Mouse (Mus musculus): Measurements from ENCODE around the gene Arhgap30. TPM values are rescaled to one million over a fixed set of nuclear protein-coding genes. Genes with fewer than 3 reads are reported as not detected.

Arhgap30 gene
- polyA plus RNA-seq, 1 experiment from 2014 or later = 3.8 TPM

DNA sequence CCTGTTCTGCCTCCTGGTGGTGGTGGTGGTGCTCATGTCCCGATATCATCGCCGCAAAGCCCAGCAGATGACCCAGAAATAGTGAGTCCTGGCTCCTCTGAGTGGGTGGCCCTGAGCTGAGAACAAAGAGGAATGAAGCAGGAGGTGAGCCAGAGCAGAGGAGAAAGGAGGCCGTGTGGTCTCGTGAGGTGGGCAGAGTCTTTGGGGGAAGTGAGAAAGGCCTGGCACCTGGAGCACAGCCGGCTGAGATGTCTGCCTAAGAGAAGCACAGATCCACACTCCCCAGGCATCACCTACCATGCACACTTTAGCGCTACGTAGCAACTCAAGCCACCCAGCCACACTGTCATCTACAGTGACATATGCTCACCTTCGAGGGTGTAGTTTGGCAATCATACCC, 3.6 kb upstream of the Arhgap30 start:
- no peaks in the 10 kb centered on the region for H3K4me1 ChIP-seq (ENCODE audit: control insufficient read depth, insufficient read depth, low read length)
- H3K4me3 ChIP-seq (replicated peaks; ENCODE audit: low read length) = no peak overlapping the region
- H3K4me2 ChIP-seq (ENCODE audit: low read depth, low read length) = no peak overlapping the region
- H3K36me3 ChIP-seq (ENCODE audit: control insufficient read depth, insufficient read depth, low read length) = no peaks in the 10 kb centered on the region
- no peak for ATAC-seq (ENCODE audit: insufficient read depth, low FRiP score)
- no peaks in the 10 kb centered on the region for H3K27me3 ChIP-seq (ENCODE audit: control insufficient read depth, insufficient read depth, low read length)
- H3K9ac ChIP-seq (ENCODE audit: low read length) = no peak overlapping the region
- 58% methylated on average over 9 of the region's 9 CpGs for WGBS
- H3K9me3 ChIP-seq (replicated peaks; ENCODE audit: control insufficient read depth, low read length) = no peaks in the 10 kb centered on the region
- no peak overlapping the region for H3K27ac ChIP-seq (ENCODE audit: low read length)

DNA sequence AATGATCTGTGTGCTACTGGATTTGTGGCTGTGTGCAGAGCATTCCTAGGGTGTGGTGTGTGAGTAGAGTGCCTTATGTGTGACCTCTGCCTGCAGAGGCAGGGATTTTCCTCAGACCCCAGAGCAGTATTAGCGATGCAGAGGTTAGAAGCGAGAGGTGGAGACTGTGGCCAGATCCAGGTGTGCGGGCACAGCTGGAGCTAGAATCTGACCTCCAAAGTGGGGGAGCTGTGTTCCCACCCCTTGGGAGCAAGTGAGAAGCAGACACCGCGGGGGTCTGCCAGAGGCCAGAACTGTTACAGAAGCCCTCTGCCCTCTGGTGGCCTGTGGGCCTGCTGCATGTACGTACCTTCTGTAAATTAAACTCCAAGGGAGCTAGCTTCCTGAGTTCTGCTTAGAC, 1.7 kb upstream of the Arhgap30 start:
- no peak overlapping the region for H3K9ac ChIP-seq (ENCODE audit: low read length)
- H3K4me1 ChIP-seq (ENCODE audit: control insufficient read depth, insufficient read depth, low read length) = no peaks in the 10 kb centered on the region
- H3K4me2 ChIP-seq (ENCODE audit: low read depth, low read length) = no peak overlapping the region
- WGBS = 28% methylated on average over 6 of the region's 6 CpGs
- H3K36me3 ChIP-seq (ENCODE audit: control insufficient read depth, insufficient read depth, low read length) = no peaks in the 10 kb centered on the region
- no peak overlapping the region for H3K4me3 ChIP-seq (replicated peaks; ENCODE audit: low read length)
- no peaks in the 10 kb centered on the region for H3K9me3 ChIP-seq (replicated peaks; ENCODE audit: control insufficient read depth, low read length)
- H3K27ac ChIP-seq (ENCODE audit: low read length) = no peak overlapping the region
- H3K27me3 ChIP-seq (ENCODE audit: control insufficient read depth, insufficient read depth, low read length) = no peaks in the 10 kb centered on the region
- ATAC-seq (ENCODE audit: insufficient read depth, low FRiP score) = no peak

DNA sequence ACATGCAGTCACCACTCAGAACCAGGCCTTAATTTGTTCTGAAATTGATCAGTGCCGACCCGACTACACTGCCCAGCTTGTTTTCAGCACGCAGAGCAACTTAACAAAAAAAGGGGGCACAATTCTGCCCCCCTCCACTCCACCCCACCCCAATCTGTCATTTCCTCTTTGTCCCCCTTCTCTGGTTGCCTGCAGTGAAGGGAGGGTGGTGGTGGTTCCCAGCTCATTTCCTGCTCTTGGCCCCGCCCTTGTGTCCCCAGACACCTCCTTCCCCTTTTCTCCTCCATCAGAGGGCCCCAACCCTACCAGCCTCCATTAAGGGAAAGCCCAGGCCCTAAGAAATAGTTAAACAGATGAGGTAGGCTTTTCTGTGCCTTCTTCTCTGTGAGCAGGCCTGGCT, 1.3 kb downstream of the Arhgap30 start:
- no peak overlapping the region for H3K4me2 ChIP-seq (ENCODE audit: low read depth, low read length)
- H3K4me1 ChIP-seq (ENCODE audit: control insufficient read depth, insufficient read depth, low read length) = no peaks in the 10 kb centered on the region
- ATAC-seq (ENCODE audit: insufficient read depth, low FRiP score) = peak; percentile 26; the same call in 1 of the 2 replicates
- no peaks in the 10 kb centered on the region; the same call in 1 of the 2 replicates for H3K27me3 ChIP-seq (ENCODE audit: control insufficient read depth, insufficient read depth, low read length)
- no peaks in the 10 kb centered on the region for H3K9me3 ChIP-seq (replicated peaks; ENCODE audit: control insufficient read depth, low read length)
- peak overlapping the region; percentile 14; the same call in 1 of the 2 replicates for H3K4me3 ChIP-seq (replicated peaks; ENCODE audit: low read length)
- WGBS = 63% methylated on average over 4 of the region's 4 CpGs
- H3K36me3 ChIP-seq (ENCODE audit: control insufficient read depth, insufficient read depth, low read length) = no peaks in the 10 kb centered on the region
- peak overlapping the region; percentile 32; the same call in 1 of the 2 replicates for H3K27ac ChIP-seq (ENCODE audit: low read length)
- 0 out of 2 replicates have a peak overlapping the region, but pooled peaks have one; percentile 2 for H3K9ac ChIP-seq (ENCODE audit: low read length)

DNA sequence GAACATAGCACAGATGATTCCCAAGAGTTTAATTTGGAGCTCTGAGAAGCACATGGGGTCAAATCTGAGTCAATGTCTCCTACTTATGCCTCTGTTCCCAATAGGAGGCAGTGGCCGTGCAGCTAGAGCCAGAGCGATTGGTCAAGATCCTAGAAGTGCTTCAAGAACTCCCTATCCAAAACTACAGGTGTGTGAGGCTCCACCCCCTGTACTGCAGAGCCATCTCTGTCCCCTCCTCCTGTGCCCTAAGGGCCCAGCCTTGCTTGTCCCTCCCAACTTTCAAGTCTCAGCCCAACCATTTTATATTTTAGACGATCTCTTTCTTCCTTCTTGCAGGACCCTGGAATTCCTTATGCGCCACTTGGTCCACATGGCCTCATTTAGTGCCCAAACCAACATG, 13.1 kb downstream of the Arhgap30 start:
- ATAC-seq (ENCODE audit: insufficient read depth, low FRiP score) = no peak
- no peaks in the 10 kb centered on the region for H3K4me1 ChIP-seq (ENCODE audit: control insufficient read depth, insufficient read depth, low read length)
- 80% methylated on average over 4 of the region's 4 CpGs for WGBS
- no peaks in the 10 kb centered on the region for H3K27me3 ChIP-seq (ENCODE audit: control insufficient read depth, insufficient read depth, low read length)
- no peak overlapping the region for H3K9ac ChIP-seq (ENCODE audit: low read length)
- H3K27ac ChIP-seq (ENCODE audit: low read length) = no peak overlapping the region
- H3K9me3 ChIP-seq (replicated peaks; ENCODE audit: control insufficient read depth, low read length) = no peaks in the 10 kb centered on the region
- no peak overlapping the region for H3K4me2 ChIP-seq (ENCODE audit: low read depth, low read length)
- H3K36me3 ChIP-seq (ENCODE audit: control insufficient read depth, insufficient read depth, low read length) = no peaks in the 10 kb centered on the region
- H3K4me3 ChIP-seq (replicated peaks; ENCODE audit: low read length) = no peak overlapping the region

DNA sequence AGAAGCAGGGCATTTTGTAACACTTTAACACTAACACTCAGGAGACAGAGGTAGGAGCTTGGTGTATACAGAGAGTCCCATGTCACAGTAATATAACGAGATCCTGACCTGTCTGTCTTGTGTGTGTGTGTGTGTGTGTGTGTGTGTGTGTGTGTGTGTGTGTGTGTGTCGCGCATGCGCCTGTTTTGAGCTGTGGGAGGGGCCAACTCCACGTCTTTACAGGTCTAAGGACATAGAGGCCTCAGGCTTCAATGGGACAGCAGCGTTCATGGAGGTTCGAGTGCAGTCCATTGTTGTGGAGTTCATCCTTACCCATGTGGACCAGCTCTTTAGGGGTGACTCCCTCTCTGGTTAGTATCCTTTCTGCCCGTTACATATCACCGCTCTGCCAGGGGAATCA, 14.2 kb downstream of the Arhgap30 start:
- no peak overlapping the region for H3K9ac ChIP-seq (ENCODE audit: low read length)
- no peaks in the 10 kb centered on the region for H3K9me3 ChIP-seq (replicated peaks; ENCODE audit: control insufficient read depth, low read length)
- no peak overlapping the region for H3K27ac ChIP-seq (ENCODE audit: low read length)
- no peaks in the 10 kb centered on the region for H3K36me3 ChIP-seq (ENCODE audit: control insufficient read depth, insufficient read depth, low read length)
- no peak overlapping the region for H3K4me2 ChIP-seq (ENCODE audit: low read depth, low read length)
- H3K4me1 ChIP-seq (ENCODE audit: control insufficient read depth, insufficient read depth, low read length) = no peaks in the 10 kb centered on the region
- no peak for ATAC-seq (ENCODE audit: insufficient read depth, low FRiP score)
- no peak overlapping the region for H3K4me3 ChIP-seq (replicated peaks; ENCODE audit: low read length)
- no peaks in the 10 kb centered on the region for H3K27me3 ChIP-seq (ENCODE audit: control insufficient read depth, insufficient read depth, low read length)
- 89% methylated on average over 9 of the region's 9 CpGs for WGBS

DNA sequence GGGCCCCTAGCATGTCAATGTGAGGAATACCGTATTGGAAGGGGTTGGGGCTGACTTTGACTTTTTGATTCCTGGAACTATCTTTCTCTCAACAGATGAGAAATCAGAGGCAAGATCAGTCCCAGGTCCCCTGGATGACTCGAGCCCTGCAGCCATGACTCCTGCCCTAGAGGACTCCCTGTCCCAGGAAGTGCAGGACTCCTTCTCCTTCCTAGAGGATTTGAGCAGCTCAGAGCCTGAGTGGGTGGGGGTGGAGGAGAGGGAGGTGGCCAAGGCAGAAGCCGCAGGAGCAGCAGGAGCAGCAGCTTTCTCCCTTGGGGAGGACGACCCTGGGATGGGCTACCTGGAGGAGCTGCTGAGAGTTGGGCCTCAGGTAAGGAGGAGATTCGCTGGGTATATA, 18.5 kb downstream of the Arhgap30 start:
- Histone ChIP-seq H3K36me3 (ENCODE audit: control insufficient read depth, insufficient read depth, low read length) (no peaks in the 10 kb centered on the region), H3K27ac (ENCODE audit: low read length) (no peak overlapping the region), H3K4me2 (ENCODE audit: low read depth, low read length) (no peak overlapping the region), H3K4me3 (replicated peaks; ENCODE audit: low read length) (no peak overlapping the region), H3K9ac (ENCODE audit: low read length) (no peak overlapping the region), H3K4me1 (ENCODE audit: control insufficient read depth, insufficient read depth, low read length) (no peaks in the 10 kb centered on the region), H3K27me3 (ENCODE audit: control insufficient read depth, insufficient read depth, low read length) (no peaks in the 10 kb centered on the region), H3K9me3 (replicated peaks; ENCODE audit: control insufficient read depth, low read length) (no peaks in the 10 kb centered on the region)
- no peak for ATAC-seq (ENCODE audit: insufficient read depth, low FRiP score)
- WGBS = 74% methylated on average over 5 of the region's 5 CpGs

DNA sequence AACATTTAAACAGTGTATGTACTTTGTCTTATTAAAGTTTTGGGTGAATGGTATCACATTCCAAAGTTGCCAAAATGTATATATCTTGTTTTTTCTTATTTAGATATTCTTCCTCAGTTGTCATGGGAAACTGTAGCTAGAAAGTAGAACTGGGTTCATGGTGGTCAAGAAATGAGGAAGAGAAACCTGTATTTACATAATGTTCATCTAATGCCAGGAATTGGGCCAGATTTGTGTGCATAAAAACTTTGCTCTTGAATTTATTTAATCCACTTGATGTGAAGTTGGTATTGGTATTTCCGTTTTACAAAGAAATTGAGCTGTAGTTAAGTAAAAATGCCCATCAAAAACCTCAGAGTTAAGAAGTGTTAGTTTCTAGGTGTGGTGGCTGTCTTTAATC, 21.5 kb downstream of the Arhgap30 start:
- Histone ChIP-seq H3K27me3 (ENCODE audit: control insufficient read depth, insufficient read depth, low read length) (no peaks in the 10 kb centered on the region), H3K9me3 (replicated peaks; ENCODE audit: control insufficient read depth, low read length) (no peaks in the 10 kb centered on the region), H3K9ac (ENCODE audit: low read length) (no peak overlapping the region), H3K27ac (ENCODE audit: low read length) (no peak overlapping the region), H3K36me3 (ENCODE audit: control insufficient read depth, insufficient read depth, low read length) (peaks cover 2% of the 10 kb centered on the region; the same call in 1 of the 2 replicates), H3K4me1 (ENCODE audit: control insufficient read depth, insufficient read depth, low read length) (0 out of 2 replicates have a peak, but pooled peaks cover 6% of the 10 kb centered on the region), H3K4me2 (ENCODE audit: low read depth, low read length) (no peak overlapping the region), H3K4me3 (replicated peaks; ENCODE audit: low read length) (no peak overlapping the region)
- ATAC-seq (ENCODE audit: insufficient read depth, low FRiP score) = no peak
- WGBS = 84% methylated on average over 1 of the region's 1 CpGs

DNA sequence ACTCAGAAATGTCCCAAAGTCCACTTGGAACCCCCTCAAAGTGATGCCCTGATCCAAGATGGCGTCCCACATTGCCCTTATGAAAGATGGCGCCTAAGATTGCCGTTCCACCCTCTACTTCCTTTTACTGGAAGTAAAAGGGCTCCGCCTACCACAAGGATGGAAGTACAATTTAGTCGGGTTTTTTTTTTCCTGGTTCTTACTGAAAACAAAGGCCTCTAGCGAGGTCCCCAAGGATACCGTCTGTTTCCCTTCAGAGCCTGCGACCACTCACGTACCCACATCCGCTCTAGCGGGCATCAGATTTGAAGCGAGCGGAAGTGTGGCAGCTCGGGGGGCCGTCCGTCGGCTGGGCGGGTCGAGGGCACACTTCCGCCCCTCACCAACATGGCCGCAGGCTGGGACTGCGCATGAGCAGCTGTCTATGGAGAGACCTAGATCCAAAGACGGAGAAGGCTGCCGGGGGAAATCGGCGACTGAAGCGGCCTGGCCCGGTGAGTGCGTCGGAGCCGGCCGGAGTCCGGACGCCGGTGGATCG, 22.3 kb downstream of the Arhgap30 start, which contains the start of gene Usf1:
TSS of gene Usf1 (plus strand) at position 367 of the 538 bp plus-strand sequence.
- Histone ChIP-seq H3K9ac (ENCODE audit: low read length) (peak within 1 kb of the TSS; percentile 97), H3K4me2 (ENCODE audit: low read depth, low read length) (peak within 1 kb of the TSS; percentile 59), H3K27ac (ENCODE audit: low read length) (peak within 1 kb of the TSS; percentile 93), H3K4me1 (ENCODE audit: control insufficient read depth, insufficient read depth, low read length) (0 out of 2 replicates have a peak, but pooled peaks cover 6% of the 10 kb centered on the region), H3K9me3 (replicated peaks; ENCODE audit: control insufficient read depth, low read length) (no peaks in the 10 kb centered on the region), H3K4me3 (replicated peaks; ENCODE audit: low read length) (peak within 1 kb of the TSS; percentile 94), H3K27me3 (ENCODE audit: control insufficient read depth, insufficient read depth, low read length) (no peaks in the 10 kb centered on the region), H3K36me3 (ENCODE audit: control insufficient read depth, insufficient read depth, low read length) (peaks cover 8% of the 10 kb centered on the region; the same call in 1 of the 2 replicates)
- WGBS = under 1% methylated on average over 36 of the region's 36 CpGs
- ATAC-seq (ENCODE audit: insufficient read depth, low FRiP score) = peak; percentile 97

DNA sequence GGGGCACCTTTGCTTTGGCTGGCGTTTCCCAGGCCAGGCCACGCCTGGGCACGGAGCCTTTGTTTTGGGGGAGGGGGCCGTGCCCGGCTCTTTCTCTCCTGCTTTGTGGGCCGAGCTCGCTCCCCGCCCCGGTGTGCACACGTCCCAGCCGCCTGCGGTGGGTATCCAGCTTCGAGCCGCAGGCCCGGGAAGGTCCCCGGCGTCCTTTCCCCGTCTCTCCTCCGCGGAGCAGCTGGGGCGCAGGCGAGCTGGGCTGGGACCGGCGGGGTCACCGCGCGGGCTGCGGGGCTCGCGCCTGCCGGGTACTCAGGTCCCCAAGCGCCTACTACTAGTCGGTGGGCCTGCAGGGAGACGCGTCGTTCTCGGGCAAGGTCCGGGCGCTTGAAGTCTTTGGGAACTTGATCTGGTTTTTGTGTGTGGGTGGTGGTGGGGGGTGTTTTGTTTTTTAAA, 22.8 kb downstream of the Arhgap30 start:
- peaks cover 12% of the 10 kb centered on the region; the same call in 1 of the 2 replicates for H3K36me3 ChIP-seq (ENCODE audit: control insufficient read depth, insufficient read depth, low read length)
- H3K4me2 ChIP-seq (ENCODE audit: low read depth, low read length) = peak overlapping the region; percentile 59
- H3K27ac ChIP-seq (ENCODE audit: low read length) = peak overlapping the region; percentile 93
- WGBS = under 1% methylated on average over 39 of the region's 39 CpGs
- H3K4me1 ChIP-seq (ENCODE audit: control insufficient read depth, insufficient read depth, low read length) = 0 out of 2 replicates have a peak, but pooled peaks cover 6% of the 10 kb centered on the region
- peak overlapping the region; percentile 97 for H3K9ac ChIP-seq (ENCODE audit: low read length)
- ATAC-seq (ENCODE audit: insufficient read depth, low FRiP score) = peak; percentile 77
- no peaks in the 10 kb centered on the region for H3K27me3 ChIP-seq (ENCODE audit: control insufficient read depth, insufficient read depth, low read length)
- no peaks in the 10 kb centered on the region for H3K9me3 ChIP-seq (replicated peaks; ENCODE audit: control insufficient read depth, low read length)
- peak overlapping the region; percentile 94 for H3K4me3 ChIP-seq (replicated peaks; ENCODE audit: low read length)

Data from stomach, embryonic 16.5 days (tissue).